Mouse (Mus musculus): ENCODE results near the gene Gm5751.
"Not testable (repeated sequence)": the region's sequence is repeated elsewhere in the genome, so short reads cannot be mapped to it uniquely, and the experiment has no call there.

Gene Gm5751

GRCm38 (mm10) chrX:8873953-8874352 is at the start of gene Gm5751:
Gene Gm5751, plus strand, starts transcription at chrX:8874253.
- not testable (repeated sequence) for TF ChIP-seq GATA4 (IDR thresholded peaks at IDR 0.05; ENCODE audit: insufficient replicate concordance, low read length)

GRCm38 (mm10) chrX:8832043-8832442 is 42.0 kb upstream of the Gm5751 start:
- TF ChIP-seq GATA4 (IDR thresholded peaks at IDR 0.05; ENCODE audit: insufficient replicate concordance, low read length) = no peak

DNA sequence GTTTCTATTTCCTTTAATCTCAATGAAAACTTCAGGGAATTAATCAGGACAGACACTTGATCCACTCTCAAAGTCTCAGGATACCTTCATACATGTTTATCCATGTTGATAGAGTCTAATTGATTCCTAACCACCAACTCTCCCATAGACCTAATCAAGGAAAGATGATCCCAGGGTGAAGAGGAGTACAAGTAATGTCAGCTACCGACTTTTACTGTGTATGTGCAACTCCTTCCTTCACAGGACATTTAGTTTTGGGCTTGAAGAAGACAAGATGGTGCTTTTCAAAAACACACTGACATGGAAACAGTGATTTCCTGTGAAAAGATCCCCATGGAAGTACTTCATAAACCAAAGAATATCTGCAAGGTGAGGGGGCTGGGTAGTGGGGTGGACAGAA is 30.4 kb upstream of the Gm5751 start, which contains the start of gene Gm6592:
Gm6592 (plus strand) TSS at position 301 of the 400 bp plus-strand sequence.
- TF ChIP-seq GATA4 (IDR thresholded peaks at IDR 0.05; ENCODE audit: insufficient replicate concordance, low read length) = no peak

GRCm38 (mm10) chrX:8852486-8852885 is 21.6 kb upstream of the Gm5751 start:
- TF ChIP-seq GATA4 (IDR thresholded peaks at IDR 0.05; ENCODE audit: insufficient replicate concordance, low read length) = no peak

DNA sequence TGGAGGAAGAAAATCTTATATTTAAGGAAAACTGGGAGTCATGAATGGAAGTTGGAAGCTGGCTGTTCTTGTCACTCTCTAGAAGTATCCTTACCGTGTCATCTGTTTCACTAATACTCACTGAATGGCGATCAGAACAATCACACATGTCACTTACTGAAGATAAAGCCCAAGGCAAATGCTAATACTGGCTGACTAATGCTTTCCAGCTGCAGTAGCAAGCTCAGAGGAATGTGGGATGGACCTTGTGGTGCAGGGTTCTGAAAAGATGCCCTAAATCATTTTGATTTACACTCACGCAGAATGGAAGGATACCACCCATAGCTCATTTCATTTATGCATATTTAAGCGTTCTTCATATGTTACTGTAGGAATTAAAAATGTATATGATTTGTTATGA is 10.3 kb downstream of the Gm5751 start:
- no peak for TF ChIP-seq GATA4 (IDR thresholded peaks at IDR 0.05; ENCODE audit: insufficient replicate concordance, low read length)

DNA sequence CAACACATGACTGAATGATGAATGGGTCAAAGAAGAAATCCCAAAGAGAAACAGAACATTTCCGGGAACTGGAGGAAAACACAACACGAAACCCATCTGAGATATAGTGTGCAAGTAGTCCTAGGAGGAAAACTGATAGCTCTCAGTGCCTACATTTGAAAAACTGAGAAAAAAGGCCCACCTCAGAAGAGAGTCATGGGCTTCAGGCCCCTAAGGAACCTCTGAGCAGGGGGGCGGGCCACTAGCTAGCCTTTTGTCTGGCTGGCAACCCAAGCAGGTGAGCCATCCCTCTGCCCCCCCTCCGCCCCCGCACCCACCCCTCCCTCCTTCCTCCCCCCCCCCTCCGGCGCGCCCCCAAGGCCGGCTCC is 17.9 kb downstream of the Gm5751 start:
- TF ChIP-seq GATA4 (IDR thresholded peaks at IDR 0.05; ENCODE audit: insufficient replicate concordance, low read length) = no peak

GRCm38 (mm10) chrX:8892343-8893155 is 18.5 kb downstream of the Gm5751 start, which contains the start of gene B630019K06Rik:
Gene B630019K06Rik, plus strand, starts transcription at chrX:8892382.
- TF ChIP-seq GATA4 (IDR thresholded peaks at IDR 0.05; ENCODE audit: insufficient replicate concordance, low read length) = no peak

DNA sequence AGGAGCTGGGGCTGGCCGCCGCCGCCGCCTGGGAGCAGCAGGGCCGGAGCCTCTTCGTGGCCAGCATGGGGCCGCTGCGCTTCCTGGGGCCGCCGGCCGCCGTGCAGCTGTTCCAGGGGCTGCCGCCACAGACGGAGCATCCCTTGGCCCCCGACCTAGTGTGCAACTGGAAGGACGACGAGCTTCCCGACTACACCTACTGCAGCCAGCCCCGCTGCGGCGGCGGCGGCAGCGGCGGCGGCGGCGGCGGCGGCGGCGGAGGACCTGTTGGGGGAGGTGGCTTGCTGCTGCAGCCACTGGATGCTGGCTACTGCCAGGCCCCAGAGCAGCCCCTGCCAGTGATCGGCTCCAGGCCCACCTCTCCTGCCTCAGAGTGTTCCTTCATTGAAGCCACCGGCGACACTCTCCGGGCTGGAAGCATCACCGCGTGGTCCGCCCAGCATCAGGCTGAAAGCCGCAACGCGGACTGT is 19.2 kb downstream of the Gm5751 start:
- no peak for TF ChIP-seq GATA4 (IDR thresholded peaks at IDR 0.05; ENCODE audit: insufficient replicate concordance, low read length)

DNA sequence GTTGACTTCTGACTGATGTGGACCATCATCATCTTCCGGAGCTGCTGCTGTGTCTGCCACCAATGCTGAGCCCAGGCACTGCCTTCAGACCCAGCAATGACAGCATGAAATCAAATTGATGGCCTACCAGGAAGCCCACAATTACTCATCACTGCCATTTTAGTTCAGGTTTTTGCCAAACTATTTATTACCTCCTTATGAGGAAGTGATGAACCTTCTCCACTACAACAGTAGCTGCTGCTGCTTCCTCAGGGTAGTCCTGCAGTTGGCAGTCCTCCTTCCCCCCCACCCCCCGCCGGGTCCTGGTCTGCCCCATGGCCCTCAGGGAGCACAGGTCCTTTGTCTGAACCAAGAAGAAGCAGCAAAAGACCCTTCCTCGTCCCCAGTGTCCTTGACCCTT is 26.8 kb downstream of the Gm5751 start:
- TF ChIP-seq GATA4 (IDR thresholded peaks at IDR 0.05; ENCODE audit: insufficient replicate concordance, low read length) = no peak

DNA sequence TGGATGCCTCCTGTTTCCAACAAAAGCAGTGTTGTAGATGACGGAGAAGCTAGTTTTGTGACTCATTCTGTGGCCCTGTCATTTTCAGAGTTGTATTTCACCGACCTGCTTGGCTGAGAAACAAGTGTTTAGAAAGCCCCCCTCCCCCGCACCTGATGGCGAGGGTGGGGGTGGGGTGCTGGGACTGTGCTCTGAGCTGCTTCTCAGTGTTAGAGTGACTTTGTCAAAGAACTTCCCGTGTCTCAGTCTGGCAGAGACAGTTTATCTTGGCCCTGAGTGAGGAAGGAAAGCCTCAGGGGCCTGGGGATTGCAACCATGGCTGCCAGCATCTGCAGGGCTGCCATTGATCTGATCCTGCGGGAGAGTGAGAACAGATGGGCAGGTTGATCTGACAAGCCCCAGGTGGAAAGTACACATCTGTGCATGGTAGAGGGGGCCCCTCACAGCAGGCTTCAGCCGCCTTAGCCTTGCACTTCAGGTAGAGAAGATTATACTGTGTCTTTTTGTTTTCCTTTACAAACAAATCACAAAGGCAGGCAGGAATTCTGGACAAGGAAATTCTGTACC is 27.9 kb downstream of the Gm5751 start:
- TF ChIP-seq GATA4 (IDR thresholded peaks at IDR 0.05; ENCODE audit: insufficient replicate concordance, low read length) = no peak

GRCm38 (mm10) chrX:8921080-8921479 is 47.0 kb downstream of the Gm5751 start:
- TF ChIP-seq GATA4 (IDR thresholded peaks at IDR 0.05; ENCODE audit: insufficient replicate concordance, low read length) = no peak

GRCm38 (mm10) chrX:8921813-8922607 is 48.0 kb downstream of the Gm5751 start:
- no peak for TF ChIP-seq GATA4 (IDR thresholded peaks at IDR 0.05; ENCODE audit: insufficient replicate concordance, low read length)

DNA sequence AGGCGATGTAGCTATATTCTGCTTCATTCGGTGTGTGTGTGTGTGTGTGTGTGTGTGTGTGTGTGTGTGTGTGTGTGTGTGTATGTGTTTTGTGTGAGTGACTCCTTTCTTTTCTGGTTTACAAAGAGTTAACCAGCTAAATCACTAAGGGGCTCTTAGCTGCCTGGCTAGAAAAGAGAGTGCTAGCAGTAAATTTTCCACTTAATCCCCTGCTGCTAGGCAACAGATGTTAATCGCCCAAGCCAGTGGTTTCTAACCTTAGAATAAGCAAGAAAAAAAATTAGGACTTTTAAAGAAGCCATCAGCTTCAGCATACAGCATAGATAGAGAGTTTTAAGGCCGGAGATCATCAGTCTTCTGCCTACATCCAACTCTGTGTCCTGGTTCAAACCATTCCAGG is 53.3 kb downstream of the Gm5751 start:
- no peak for TF ChIP-seq GATA4 (IDR thresholded peaks at IDR 0.05; ENCODE audit: insufficient replicate concordance, low read length)
